Mouse (Mus musculus) embryonic facial prominence, embryonic 11.5 days (tissue): ENCODE measurements around the gene Prkca. TPM values are rescaled to one million over a fixed set of nuclear protein-coding genes. Genes with fewer than 3 reads are reported as not detected.

Source experiments
- ATAC-seq: fragments of 200-750 bp; cut with Nextera tagmentation; replicated peaks from 2 replicates; pipeline ENCODE4 v1.8.0; 2017; ENCODE audit warnings: low read depth; ENCODE audit not compliant: insufficient number of reproducible peaks, low FRiP score, low TSS enrichment
- DNase-seq: peaks from one replicate; pipeline ENCODE4 v3.0.0-alpha.2; 2015; ENCODE audit warnings: low spot score
- H3K27ac ChIP-seq: fragments of 300-500 bp; sonication (generic); replicated peaks from 2 replicates; pipeline ENCODE4 v1.5.1; 2014; ENCODE audit warnings: mild to moderate bottlenecking, low read depth, low read length, control low read depth
- H3K27me3 ChIP-seq: fragments of 300-500 bp; sonication (generic); 2 replicates; pipeline ENCODE4 v1.6.1; 2014; ENCODE audit warnings: mild to moderate bottlenecking, low read length, moderate library complexity, mixed read lengths; ENCODE audit not compliant: control insufficient read depth, insufficient read depth
- H3K36me3 ChIP-seq: fragments of 300-500 bp; sonication (generic); replicated peaks from 2 replicates; pipeline ENCODE4 v1.6.1; 2014; ENCODE audit warnings: low read depth, mild to moderate bottlenecking, low read length, moderate library complexity, mixed read lengths; ENCODE audit not compliant: control insufficient read depth, insufficient read depth
- H3K4me1 ChIP-seq: fragments of 300-500 bp; sonication (generic); 2 replicates; pipeline ENCODE4 v1.6.1; 2014; ENCODE audit warnings: low read length, mixed read lengths; ENCODE audit not compliant: control insufficient read depth, insufficient read depth
- H3K4me2 ChIP-seq: fragments of 300-500 bp; sonication (generic); 2 replicates; pipeline ENCODE4 v1.6.1; 2014; ENCODE audit warnings: low read depth, mild to moderate bottlenecking, control low read depth, low read length, moderate library complexity
- H3K4me3 ChIP-seq: fragments of 300-500 bp; sonication (generic); 2 replicates; pipeline ENCODE4 v1.5.1; 2014; ENCODE audit warnings: low read depth, low read length, control low read depth
- H3K9ac ChIP-seq: fragments of 300-500 bp; sonication (generic); replicated peaks from 2 replicates; pipeline ENCODE4 v1.6.1; 2014; ENCODE audit warnings: mild to moderate bottlenecking, control low read depth, low read length
- H3K9me3 ChIP-seq: fragments of 300-500 bp; sonication (generic); replicated peaks from 2 replicates; pipeline ENCODE4 v1.6.1; 2016; ENCODE audit warnings: mild to moderate bottlenecking, low read length, inconsistent platforms, mixed read lengths; ENCODE audit not compliant: control insufficient read depth
- WGBS: fragments of 180-500 bp; shearing (Covaris S2); extraction: QIAGEN DNeasy Blood & Tissue Kit; methylation state at CpG from one replicate; pipeline ENCODE4 v1.1.7; 2014; 5-methylcytosine and 5-hydroxymethylcytosine counted together
- polyA plus RNA-seq: library from polyadenylated mRNA; unstranded; fragments of >200 nt; fragmentation: Nextera tagmentation; extraction: Ambion mirVana; gene quantifications from 2 replicates; pipeline ENCODE4 v1.2.1, GENCODE M21; 2014

Prkca gene
- polyA plus RNA-seq, 1 experiment from 2014 or later: 7.4 TPM

DNA sequence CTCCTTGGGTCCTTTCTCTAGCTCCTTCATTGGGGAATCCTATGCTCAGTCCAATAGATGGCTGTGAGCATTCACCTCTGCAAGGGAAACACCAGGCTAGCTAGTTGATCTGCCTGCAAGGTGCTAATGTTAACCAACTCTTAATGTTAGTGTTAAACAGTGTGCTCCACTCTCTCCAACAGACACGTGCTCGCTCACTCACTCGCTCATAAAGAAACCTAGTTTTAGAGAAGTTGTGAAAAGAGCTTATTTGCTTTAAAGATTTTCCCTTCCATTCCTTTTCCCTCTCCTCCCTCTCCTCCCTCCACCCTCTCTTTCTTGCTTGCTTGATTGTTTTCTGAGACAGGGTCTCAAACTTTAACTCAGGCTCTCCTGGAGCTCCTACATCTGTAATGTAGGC is 266.2 kb downstream of the Prkca start:
- no peaks in the 10 kb centered on the region for H3K36me3 ChIP-seq
- no peak overlapping the region for H3K4me3 ChIP-seq
- DNase-seq: no peak
- 85% methylated on average over 3 of the region's 3 CpGs for WGBS
- H3K4me1 ChIP-seq: no peaks in the 10 kb centered on the region
- no peak overlapping the region for H3K4me2 ChIP-seq
- H3K27ac ChIP-seq: no peak overlapping the region
- ATAC-seq: no peak
- H3K9me3 ChIP-seq: no peaks in the 10 kb centered on the region
- no peaks in the 10 kb centered on the region for H3K27me3 ChIP-seq
- H3K9ac ChIP-seq: no peak overlapping the region

DNA sequence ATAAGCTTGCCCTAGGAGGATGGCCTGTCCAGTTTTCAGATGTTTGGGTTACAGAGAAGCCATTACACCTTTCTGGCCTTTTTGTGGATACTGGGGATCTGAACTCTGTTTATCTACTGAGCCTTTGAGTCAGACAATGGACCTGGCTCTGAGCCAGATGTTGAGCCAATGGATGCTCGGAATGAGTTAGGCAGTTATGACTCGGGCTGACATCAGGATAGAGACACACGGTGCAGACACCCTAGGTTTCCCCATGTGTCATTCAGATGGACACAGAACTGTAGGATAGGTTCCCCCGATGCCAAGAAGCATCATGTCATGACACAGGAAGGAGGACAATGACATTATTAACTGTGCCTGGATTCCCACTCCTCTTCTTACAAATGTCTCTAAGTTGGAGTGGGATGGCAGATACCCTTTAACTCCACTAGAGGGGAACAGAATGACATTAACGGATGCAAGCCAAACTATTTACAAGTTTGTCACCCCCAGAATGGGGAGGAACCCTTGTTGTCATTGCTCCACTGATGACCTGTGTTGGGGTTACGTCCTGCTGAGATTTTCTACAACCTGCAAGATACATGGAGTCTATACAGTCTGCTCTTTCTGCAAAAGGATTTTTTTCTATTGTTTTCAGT is 271.0 kb downstream of the Prkca start:
- H3K4me2 ChIP-seq: no peak overlapping the region
- no peaks in the 10 kb centered on the region for H3K9me3 ChIP-seq
- H3K9ac ChIP-seq: no peak overlapping the region
- 80% methylated on average over 6 of the region's 6 CpGs for WGBS
- ATAC-seq (no peak), DNase-seq (no peak)
- no peak overlapping the region for H3K4me3 ChIP-seq
- H3K4me1 ChIP-seq: no peaks in the 10 kb centered on the region
- H3K27me3 ChIP-seq: no peaks in the 10 kb centered on the region
- no peaks in the 10 kb centered on the region for H3K36me3 ChIP-seq
- no peak overlapping the region for H3K27ac ChIP-seq

DNA sequence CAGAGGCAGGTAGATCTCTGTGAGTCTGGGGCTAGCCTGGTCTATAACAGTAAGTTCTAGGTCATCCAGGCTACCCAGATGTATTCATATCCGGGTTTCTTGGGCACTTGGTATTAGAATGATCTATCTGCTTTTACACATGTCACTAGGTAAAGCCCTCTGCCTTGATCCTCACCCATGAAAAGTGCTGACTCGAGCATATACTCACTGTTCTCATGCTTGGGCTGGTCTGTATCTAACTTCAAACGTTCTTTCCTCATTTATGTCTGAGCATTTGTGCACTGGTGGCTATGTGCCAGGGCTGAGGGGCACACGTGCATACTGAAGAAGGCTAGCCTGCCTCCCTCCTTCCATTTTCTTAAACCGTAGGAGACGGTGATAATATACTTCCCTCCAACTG is 272.5 kb downstream of the Prkca start:
- 83% methylated on average over 6 of the region's 6 CpGs for WGBS
- no peak overlapping the region for H3K4me2 ChIP-seq
- H3K27me3 ChIP-seq: no peaks in the 10 kb centered on the region
- no peak for ATAC-seq
- DNase-seq: no peak
- H3K9ac ChIP-seq: no peak overlapping the region
- no peak overlapping the region for H3K27ac ChIP-seq
- no peaks in the 10 kb centered on the region for H3K9me3 ChIP-seq
- no peaks in the 10 kb centered on the region for H3K36me3 ChIP-seq
- no peak overlapping the region for H3K4me3 ChIP-seq
- no peaks in the 10 kb centered on the region for H3K4me1 ChIP-seq

DNA sequence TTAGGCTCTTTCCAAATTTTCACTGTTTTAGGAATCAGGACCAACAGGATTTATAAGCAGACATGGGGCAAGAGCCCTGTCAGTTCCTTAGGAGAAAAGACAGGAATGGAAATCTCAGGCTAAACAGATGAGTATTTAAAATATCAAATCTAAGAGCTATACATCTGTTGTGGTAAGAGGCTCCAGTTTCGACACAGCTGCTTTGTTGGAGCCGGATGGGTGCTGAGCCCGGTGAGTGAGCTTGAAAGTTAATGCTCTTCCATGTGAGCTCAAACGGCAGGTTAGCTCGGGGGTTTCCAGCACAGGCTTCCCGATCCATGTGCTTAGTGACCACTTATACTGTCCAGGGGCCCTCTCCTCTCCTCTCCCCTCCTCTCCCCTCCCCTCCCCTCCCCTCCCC is 273.7 kb downstream of the Prkca start:
- Histone ChIP-seq H3K4me1 (no peaks in the 10 kb centered on the region), H3K27me3 (no peaks in the 10 kb centered on the region), H3K4me3 (no peak overlapping the region), H3K4me2 (no peak overlapping the region), H3K9me3 (no peaks in the 10 kb centered on the region), H3K36me3 (no peaks in the 10 kb centered on the region), H3K9ac (no peak overlapping the region), H3K27ac (no peak overlapping the region)
- DNase-seq: no peak
- no peak for ATAC-seq
- WGBS: 56% methylated on average over 6 of the region's 6 CpGs

DNA sequence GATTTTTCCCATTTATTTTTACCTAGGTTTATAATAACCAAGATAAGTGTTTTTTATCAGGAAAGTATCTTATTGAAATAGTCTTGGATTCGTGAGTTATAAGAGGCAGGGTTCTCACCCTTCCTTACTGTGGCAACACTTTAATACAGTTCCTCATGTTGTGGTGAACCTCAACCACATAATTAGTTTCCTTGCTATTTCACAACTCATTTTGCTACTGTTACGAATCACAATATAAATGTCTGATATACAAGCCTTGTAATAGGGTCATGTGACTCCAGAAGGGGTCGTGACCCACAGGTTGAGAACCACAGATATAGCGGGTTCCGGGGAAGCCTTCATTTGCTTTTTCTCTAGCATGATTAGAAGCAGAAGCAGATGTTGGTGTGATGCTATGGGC is 275.3 kb downstream of the Prkca start:
- Histone ChIP-seq H3K9me3 (no peaks in the 10 kb centered on the region), H3K9ac (no peak overlapping the region), H3K4me3 (no peak overlapping the region), H3K4me2 (no peak overlapping the region), H3K36me3 (no peaks in the 10 kb centered on the region), H3K4me1 (no peaks in the 10 kb centered on the region), H3K27ac (no peak overlapping the region), H3K27me3 (no peaks in the 10 kb centered on the region)
- DNase-seq (no peak), ATAC-seq (no peak)
- WGBS: 87% methylated on average over 5 of the region's 5 CpGs

DNA sequence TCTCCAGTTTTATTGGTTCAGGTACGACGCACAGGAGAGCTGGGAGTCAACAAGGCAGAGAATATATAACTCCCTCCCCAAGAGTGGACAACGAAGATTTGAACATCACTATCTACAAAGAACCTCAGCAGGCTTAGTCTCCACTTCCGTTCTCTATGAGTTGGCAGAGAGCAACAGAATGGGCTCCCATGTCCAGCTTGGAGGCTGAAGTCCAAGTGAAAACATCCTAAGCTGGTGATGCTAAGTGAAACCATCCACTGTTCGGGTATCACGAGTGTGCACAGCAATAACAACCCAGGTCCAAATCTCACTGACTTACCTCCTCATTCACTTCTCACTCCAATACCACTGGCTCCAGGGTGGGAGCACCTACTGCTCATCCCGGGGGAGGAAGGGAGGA is 276.6 kb downstream of the Prkca start:
- H3K9me3 ChIP-seq: no peaks in the 10 kb centered on the region

DNA sequence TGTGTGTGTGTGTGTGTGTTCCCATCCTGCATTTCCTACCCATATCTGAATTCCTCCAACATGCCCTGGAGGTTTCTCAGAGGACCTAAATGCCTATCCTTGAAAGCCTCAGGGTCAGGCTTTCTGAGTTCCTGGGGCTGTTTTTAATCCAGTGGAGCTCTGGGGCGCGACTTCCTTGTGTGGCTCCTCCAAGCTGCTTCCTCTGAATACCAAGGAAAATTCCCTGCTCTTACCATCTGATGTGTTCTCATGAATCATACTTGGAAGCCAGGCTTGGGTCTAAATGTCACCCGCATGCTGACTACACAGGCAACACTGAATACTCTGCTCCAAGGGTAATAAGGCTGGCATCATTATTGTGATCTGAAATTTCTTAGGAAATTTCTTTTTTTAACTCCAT is 279.3 kb downstream of the Prkca start:
- H3K9me3 ChIP-seq: no peaks in the 10 kb centered on the region
- H3K27ac ChIP-seq: no peak overlapping the region
- 64% methylated on average over 3 of the region's 3 CpGs for WGBS
- H3K4me1 ChIP-seq: no peaks in the 10 kb centered on the region
- no peak overlapping the region for H3K4me3 ChIP-seq
- DNase-seq (no peak), ATAC-seq (no peak)
- H3K9ac ChIP-seq: no peak overlapping the region
- H3K36me3 ChIP-seq: no peaks in the 10 kb centered on the region
- no peak overlapping the region for H3K4me2 ChIP-seq
- H3K27me3 ChIP-seq: no peaks in the 10 kb centered on the region

More for the DNA sequence above, 276.6 kb downstream of the Prkca start:
- no peak overlapping the region for H3K4me3 ChIP-seq
- DNase-seq (no peak), ATAC-seq (no peak)
- H3K27me3 ChIP-seq: no peaks in the 10 kb centered on the region
- no peaks in the 10 kb centered on the region for H3K4me1 ChIP-seq
- 89% methylated on average over 7 of the region's 7 CpGs for WGBS
- H3K27ac ChIP-seq: no peak overlapping the region
- H3K9ac ChIP-seq: no peak overlapping the region
- no peak overlapping the region for H3K4me2 ChIP-seq
- H3K36me3 ChIP-seq: no peaks in the 10 kb centered on the region

DNA sequence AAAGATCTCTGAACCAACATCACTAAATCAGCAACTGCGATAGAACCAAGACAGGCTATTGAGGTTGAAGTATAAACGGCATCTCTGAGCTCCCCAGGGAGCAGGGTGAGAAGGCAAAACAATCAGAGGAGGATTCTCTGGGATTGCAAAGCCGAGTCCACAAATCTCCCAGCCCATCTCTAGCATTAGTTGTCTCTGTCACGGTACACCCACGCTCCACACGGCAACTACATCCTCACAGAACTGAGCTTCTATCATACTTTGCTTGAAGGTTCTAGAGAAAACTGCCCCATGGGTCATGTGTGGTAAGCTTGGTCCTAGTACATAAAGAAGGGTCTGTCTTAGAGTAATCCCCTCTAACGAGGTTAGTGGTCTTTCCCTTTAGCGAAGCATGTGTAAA is 280.6 kb downstream of the Prkca start:
- WGBS: 64% methylated on average over 8 of the region's 8 CpGs
- DNase-seq: no peak

More for the DNA sequence above, 280.6 kb downstream of the Prkca start:
- Histone ChIP-seq H3K27ac (no peak overlapping the region), H3K9me3 (no peaks in the 10 kb centered on the region), H3K36me3 (no peaks in the 10 kb centered on the region), H3K4me1 (no peaks in the 10 kb centered on the region), H3K4me3 (no peak overlapping the region), H3K4me2 (no peak overlapping the region), H3K27me3 (no peaks in the 10 kb centered on the region), H3K9ac (no peak overlapping the region)
- no peak for ATAC-seq
